Mouse (Mus musculus) testis, adult 2 months (tissue): Measurements from ENCODE around the gene Prdx5.
"Not testable (repeated sequence)": the region's sequence is repeated elsewhere in the genome, so short reads cannot be mapped to it uniquely, and the experiment has no call there.

ENCODE experiments used
- CTCF ChIP-seq: fragments of 200-500 bp; IDR thresholded peaks from 2 replicates; pipeline ENCODE4 v1.5.1; 2012; ENCODE audit warnings: low read depth, mild to moderate bottlenecking, inconsistent platforms, low read length, moderate library complexity; ENCODE audit not compliant: control insufficient read depth, insufficient read depth, insufficient replicate concordance
- POLR2A ChIP-seq: fragments of 200-500 bp; IDR thresholded peaks from 2 replicates; pipeline ENCODE4 v1.6.1; 2012; ENCODE audit warnings: low read depth, mild to moderate bottlenecking, inconsistent platforms, low read length, moderate library complexity; ENCODE audit not compliant: control insufficient read depth

DNA sequence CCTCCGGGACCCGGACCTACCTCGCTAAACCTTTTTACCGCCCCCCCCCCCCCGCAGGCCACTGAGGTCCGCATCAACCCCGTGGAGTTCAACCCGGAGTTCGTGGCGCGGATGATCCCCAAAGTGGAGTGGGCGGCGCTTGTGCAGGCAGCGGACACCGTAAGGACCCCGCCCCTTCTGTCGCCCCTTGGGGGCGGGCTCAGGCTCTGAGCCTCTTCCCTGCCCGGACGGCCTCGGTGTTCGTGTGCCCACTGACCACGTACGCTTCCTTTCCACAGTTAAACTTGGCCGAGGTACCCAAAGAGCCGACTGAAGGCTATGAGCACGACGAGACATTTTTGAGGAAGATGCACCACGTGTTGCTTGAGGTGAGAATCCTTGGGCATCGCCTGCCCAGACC is 400 bp upstream of the Prdx5 start:
- not testable (repeated sequence) for TF ChIP-seq CTCF, POLR2A
